Mouse (Mus musculus): ENCODE measurements around the gene Utp6.

Utp6 gene

GRCm38 (mm10) chr11:79961346-79962124 is 655 bp downstream of the Utp6 start:
- no peak for DNase-seq

DNA sequence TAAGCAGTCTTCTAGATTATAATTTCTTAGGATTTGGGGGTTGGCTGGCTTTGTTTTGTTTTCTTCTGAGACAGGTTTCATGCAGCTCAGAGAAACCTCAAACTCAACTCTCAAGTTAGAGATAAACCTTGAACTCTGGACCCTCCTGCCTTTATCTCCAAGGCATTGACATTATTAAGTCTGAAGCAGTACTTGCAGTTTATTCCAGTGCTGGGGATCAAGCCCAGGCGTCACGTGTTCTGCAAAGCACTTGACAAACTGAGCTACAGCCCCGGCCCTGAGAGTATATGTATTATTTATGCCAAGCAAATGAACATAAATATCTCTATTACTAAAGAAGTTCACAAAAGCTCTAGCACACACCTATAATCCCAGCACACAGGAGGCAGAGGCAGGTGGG is 14.9 kb downstream of the Utp6 start:
- DNase-seq, result no peak

GRCm38 (mm10) chr11:79943601-79944000 is 18.6 kb downstream of the Utp6 start:
- DNase-seq, result no peak

DNA sequence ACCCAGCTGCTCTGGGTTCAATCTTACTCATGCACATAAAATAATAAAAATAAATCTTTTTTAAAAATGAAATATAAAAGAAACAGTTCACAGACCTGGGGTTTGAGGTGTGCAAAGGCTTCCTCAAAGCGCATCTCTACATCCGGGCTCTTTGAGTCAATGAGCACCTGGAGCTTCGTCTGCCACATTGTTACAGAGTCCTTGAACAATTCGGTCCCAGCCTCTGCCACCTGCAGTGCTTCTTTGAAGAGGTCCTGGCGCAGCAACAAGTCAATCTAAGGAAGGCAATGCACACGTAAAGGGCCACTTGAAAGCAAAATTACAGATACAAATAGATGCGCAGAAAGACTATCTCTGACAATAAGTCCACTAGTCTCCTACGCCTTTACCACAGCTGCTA is 19.1 kb downstream of the Utp6 start:
- no peak for DNase-seq

DNA sequence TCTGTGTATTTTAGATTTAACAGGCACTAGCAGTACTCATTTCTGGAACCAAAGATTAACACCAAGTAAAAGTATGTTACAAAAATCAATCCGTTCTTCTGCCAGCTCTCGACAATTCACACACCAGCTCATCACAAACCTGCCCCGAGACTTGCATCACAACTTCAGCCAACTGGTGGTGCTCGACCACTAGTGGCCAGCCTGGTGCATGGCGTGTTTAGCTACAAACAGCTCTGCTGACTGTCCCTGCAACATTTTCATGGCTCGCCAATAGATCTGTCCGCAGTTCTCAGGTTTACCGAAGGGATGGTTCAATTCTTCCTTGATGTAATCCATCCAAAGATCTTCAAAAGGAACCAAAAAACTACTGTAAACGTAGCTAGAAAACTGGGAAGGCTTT is 26.4 kb downstream of the Utp6 start:
- DNase-seq, result no peak

GRCm38 (mm10) chr11:79922766-79923165 is 39.4 kb downstream of the Utp6 start:
- DNase-seq, result no peak

GRCm38 (mm10) chr11:79922157-79922556 is 40.0 kb downstream of the Utp6 start:
- no peak for DNase-seq

DNA sequence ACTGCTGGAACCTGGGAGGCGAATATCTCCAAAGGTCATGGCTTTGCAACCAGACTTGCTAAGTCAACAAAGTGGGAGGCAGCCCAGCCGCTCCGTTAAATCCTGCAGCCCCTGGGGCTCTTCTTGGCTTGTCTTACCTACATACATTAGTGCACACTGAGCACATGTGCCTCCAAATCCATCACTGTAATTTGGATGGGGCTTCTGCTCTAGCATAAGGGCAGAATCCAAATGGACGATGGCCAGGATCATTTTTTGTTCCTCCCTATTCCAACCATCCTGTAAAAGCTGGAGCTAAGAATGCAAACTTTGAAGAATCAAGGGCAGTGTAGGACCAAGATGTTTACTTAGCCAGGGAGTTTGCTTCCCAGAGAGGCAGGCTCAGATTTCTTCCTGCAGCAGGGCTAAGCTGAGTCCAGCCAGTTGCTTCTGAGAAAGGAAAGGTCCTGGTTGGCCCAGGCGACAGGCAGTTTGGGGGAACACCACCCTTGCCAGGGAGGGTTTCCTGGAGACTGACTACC is 41.6 kb downstream of the Utp6 start:
- no peak for DNase-seq

GRCm38 (mm10) chr11:79919685-79920504 is 42.3 kb downstream of the Utp6 start:
- peak; percentile 64 for DNase-seq

DNA sequence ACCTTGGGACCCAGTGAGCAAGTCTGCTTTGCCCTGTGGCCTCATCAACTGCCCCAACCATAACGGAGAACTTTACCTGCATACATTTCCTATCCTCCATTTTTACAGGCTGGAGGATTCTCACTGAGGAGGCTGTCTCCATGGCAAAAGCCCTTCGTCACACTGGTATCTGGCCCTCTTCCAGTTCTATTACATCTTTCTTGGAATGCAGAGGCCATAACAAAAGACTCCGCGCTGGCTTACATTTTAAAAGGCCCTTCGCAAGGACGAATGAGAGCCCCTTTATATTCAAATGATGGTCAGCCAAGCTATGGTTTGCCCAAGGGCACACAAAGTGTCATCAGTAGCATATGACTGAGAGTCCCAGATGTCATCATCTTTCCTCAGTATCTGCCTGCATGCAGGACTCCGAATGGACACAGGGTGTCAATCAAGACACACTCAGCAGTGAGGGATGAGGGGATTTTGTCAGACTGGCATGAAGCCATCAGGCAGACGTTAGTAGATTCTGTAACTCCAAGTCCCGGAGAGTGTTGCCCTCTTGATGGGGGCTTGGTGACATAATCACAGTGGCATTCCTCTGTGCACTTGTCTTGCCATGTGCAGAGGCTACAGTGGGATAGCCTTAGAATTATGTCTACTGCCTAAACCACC is 46.4 kb downstream of the Utp6 start:
- DNase-seq, result no peak

DNA sequence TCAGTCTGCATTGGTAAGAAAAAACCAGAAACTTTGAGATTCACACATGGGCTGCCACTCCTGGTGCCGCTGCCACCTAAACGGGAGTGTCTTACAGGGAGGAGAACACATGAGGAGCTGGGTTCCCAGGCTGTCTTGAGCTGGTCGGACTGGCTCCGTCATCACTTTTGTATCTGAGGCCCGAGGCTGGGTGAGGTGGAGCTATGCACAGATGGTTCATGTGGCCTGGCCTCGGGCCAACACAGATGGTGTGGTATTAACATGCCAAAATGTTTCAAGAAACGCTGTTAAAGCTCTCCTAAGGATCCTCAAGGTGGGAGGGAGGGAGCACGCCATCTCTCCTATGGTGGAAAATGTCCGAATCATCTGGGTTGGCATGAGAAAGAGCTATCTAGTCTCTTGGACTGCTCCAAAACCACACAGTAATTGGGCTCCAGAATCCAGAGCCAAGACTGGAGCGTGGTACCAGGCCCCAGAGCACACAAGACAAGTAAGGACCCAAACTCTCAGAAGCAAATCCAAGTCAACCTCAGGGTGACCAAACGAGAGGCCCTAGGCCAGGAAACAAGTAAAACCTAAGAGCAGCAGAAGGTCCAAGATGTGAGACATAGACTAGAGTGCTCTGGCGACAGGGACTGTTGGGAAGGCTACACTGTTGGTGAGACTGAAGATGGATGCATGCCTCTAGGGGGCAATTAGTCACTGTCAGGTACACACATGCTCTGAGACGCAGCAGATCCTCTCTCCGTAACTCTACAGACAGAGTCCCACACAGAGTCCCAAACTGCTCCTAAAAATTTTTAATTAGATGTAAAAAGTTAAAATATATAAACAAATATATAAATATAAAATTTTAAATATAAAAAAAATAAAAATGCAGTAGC is 53.3 kb downstream of the Utp6 start:
- DNase-seq, result peak; percentile 25

GRCm38 (mm10) chr11:79906920-79907319 is 55.3 kb downstream of the Utp6 start:
- no peak for DNase-seq

DNA sequence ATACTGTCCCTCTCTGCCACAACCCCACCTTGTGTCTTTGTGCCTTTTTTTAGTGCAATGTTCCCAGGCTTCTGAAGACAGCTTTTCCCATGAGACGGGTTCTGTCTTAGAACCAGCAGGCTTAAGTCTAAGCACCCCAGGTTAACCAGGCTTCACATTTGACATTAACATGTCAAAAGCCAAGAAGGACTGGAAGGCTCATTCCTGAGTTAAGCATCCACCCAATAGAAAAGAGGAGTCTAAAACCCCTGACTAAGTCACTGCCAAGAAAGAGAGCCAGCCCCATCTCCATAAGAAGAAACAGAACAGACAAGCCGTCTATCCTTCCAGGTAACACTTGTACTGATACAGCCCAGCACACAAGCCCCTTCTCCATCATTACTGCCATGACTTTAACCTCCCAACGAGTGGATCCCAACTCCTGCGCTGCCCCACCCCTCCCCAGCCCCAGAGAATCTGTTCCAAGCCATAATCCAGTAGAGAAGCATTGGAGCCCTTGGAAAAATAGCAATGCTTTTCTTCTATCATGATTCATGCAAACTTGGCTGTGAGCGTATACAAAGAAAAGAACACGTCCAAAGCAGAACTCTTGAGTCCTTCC is 59.2 kb downstream of the Utp6 start:
- DNase-seq, result no peak

GRCm38 (mm10) chr11:79901146-79901545 is 61.0 kb downstream of the Utp6 start:
- DNase-seq, result no peak

- no peak for DNase-seq
Measured at GRCm38 (mm10) chr11:79892259-79892658, 69.9 kb downstream of the Utp6 start.

GRCm38 (mm10) chr11:79890822-79891221 is 71.4 kb downstream of the Utp6 start:
- DNase-seq, result no peak

- DNase-seq, result no peak
Measured at GRCm38 (mm10) chr11:79886961-79887360, 75.2 kb downstream of the Utp6 start.

- no peak for DNase-seq
Measured at GRCm38 (mm10) chr11:79886395-79886794, 75.8 kb downstream of the Utp6 start.

DNA sequence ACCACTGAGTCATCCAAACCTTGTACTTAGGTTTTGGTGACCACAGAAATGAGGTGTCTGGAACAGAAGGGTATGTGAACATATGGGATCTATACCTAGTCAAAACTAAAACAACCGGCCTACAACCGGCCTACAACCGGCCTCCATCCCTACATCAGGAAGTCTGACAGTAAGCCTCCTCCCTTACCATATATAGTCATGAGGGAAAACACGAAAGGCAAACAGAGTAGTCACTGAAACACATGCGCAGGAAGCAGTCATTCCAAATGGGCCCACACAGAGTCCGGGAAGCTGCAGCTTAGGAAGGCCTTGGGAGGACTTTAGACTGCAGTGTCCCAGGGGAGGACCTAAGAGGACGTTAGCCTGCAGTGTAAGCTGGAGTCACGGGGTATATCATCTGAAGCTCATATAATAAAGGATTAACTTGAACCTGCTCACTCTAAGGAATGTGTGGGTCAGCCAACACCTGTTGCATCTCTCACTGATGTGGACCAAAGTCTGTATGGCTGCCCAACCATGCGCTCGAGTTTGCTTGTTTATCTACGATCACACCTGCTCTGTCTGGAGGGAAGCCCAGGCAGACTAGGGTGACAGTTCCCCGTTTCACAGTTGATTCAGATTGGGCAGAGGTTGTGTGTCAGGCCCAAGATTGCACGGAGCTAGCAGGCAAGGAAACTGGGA is 76.3 kb downstream of the Utp6 start:
- no peak for DNase-seq

DNA sequence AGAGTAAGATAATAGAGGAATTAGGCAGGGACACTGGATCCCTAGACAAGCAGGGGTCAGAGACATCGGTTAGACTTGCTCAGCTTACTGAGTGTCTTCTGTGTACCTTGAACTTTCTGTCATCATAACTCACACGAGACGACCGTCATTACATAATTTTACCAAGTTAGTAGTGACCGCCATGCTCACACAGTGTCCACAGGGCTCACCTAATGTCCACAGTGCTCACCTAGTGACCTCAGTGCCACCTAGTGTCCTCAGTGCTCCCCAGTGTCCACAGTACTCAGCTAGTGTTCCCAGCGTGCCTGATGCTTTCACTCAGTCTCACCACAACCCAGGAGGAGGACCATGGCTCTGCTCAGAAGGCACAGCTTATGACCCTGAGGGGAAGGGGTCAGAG is 77.4 kb downstream of the Utp6 start:
- DNase-seq, result no peak
